Mouse (Mus musculus) intestine, embryonic 15.5 days (tissue): ENCODE measurements around the gene Pla2g4b. TPM values are rescaled to one million over a fixed set of nuclear protein-coding genes. Genes with fewer than 3 reads are reported as not detected.

Source experiments
- ATAC-seq: fragments of 200-750 bp; cut with Nextera tagmentation; 2 replicates; pipeline ENCODE4 v1.8.0; 2017; ENCODE audit warnings: moderate TSS enrichment, moderate library complexity
- H3K27ac ChIP-seq: fragments of 300-500 bp; sonication (generic); 2 replicates; pipeline ENCODE4 v1.5.1; 2015; ENCODE audit warnings: mild to moderate bottlenecking, inconsistent platforms
- H3K27me3 ChIP-seq: fragments of 300-500 bp; sonication (generic); replicated peaks from 2 replicates; pipeline ENCODE4 v1.6.1; 2015; ENCODE audit warnings: inconsistent platforms
- H3K36me3 ChIP-seq: fragments of 300-500 bp; sonication (generic); 2 replicates; pipeline ENCODE4 v1.6.1; 2015; ENCODE audit warnings: inconsistent platforms
- H3K4me1 ChIP-seq: fragments of 300-500 bp; sonication (generic); replicated peaks from 2 replicates; pipeline ENCODE4 v1.6.1; 2015; ENCODE audit warnings: inconsistent platforms
- H3K4me2 ChIP-seq: fragments of 300-500 bp; sonication (generic); replicated peaks from 2 replicates; pipeline ENCODE4 v1.6.1; 2015; ENCODE audit warnings: mild to moderate bottlenecking, inconsistent platforms
- H3K4me3 ChIP-seq: fragments of 300-500 bp; sonication (generic); replicated peaks from 2 replicates; pipeline ENCODE4 v1.5.1; 2015; ENCODE audit warnings: inconsistent platforms
- H3K9ac ChIP-seq: fragments of 300-500 bp; sonication (generic); 2 replicates; pipeline ENCODE4 v1.6.1; 2015; ENCODE audit warnings: inconsistent platforms
- H3K9me3 ChIP-seq: fragments of 300-500 bp; sonication (generic); 2 replicates; pipeline ENCODE4 v1.6.1; 2016; ENCODE audit warnings: inconsistent platforms
- WGBS: fragments of 180-500 bp; shearing (Covaris S2); methylation state at CpG from one replicate; pipeline ENCODE4 v1.1.7; 2015; 5-methylcytosine and 5-hydroxymethylcytosine counted together
- polyA plus RNA-seq: library from polyadenylated mRNA; unstranded; fragments of >200 nt; fragmentation: Nextera tagmentation; extraction: Ambion mirVana; gene quantifications from 2 replicates; pipeline ENCODE4 v1.2.1, GENCODE M21; 2015

The Pla2g4b gene
- polyA plus RNA-seq, 1 experiment from 2014 or later, result 0.75 TPM

DNA sequence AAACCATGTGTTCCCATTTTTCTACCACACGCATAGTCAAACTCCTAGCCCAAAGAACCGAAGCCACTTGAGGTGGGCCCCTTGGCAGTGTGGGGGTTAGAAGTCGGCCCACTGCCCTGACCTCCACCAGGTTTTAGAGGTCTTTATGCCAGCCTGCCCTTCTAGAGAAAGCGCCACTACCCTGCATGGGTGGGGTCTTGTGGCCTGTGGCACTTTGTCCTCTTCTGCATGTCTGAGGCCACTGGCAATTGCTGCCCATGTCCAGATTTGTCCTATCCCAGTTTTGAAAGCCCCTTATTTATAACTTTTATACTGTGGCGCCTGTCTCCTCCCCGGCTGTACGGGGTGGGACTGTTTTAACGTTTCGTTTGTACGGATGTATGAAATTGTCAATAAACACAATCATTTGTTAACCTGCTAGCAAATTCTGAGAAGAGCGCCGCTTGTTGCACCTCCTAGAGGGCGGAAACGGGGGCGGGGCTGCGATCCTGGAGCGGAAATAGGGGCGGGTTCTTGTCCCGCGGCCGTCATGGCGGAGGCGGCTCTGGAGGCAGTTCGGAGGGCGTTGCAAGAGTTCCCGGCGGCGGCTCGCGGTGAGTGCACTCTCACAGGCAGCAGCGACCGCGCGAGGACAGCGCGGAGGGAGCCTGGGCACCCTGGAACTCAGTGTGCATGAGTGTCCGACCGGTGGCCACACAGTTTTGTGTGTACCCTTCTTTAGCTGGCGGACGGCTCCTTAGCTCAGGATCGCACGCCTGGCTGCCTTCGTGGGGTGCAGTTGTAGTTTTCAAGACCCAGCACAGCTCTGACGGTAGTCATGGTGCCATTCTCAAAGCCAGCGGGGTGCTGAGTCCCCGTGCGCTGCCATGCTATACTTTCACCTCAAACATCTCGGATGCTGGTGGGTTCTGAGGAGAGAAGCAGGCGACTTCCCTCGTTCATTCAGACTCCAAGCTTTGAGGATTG is 6.0 kb upstream of the Pla2g4b start, which contains the start of the genes Jmjd7 and Gm28042:
Gene Jmjd7, plus strand, starts transcription at position 500 of the 966 bp plus-strand sequence.
Gene Gm28042, plus strand, starts transcription at position 510 of the 966 bp plus-strand sequence.
- Histone ChIP-seq H3K4me1 (peaks cover 9% of the 10 kb centered on the region), H3K27ac (peak within 1 kb of the TSS; percentile 86), H3K4me2 (peak within 1 kb of the TSS; percentile 74), H3K9ac (peak within 1 kb of the TSS; percentile 87), H3K27me3 (no peaks in the 10 kb centered on the region), H3K4me3 (peak within 1 kb of the TSS; percentile 80), H3K9me3 (no peaks in the 10 kb centered on the region), H3K36me3 (peaks cover 13% of the 10 kb centered on the region; the same call in 1 of the 2 replicates)
- ATAC-seq, result peak; percentile 96
- WGBS, result 5% methylated on average over 50 of the region's 50 CpGs

DNA sequence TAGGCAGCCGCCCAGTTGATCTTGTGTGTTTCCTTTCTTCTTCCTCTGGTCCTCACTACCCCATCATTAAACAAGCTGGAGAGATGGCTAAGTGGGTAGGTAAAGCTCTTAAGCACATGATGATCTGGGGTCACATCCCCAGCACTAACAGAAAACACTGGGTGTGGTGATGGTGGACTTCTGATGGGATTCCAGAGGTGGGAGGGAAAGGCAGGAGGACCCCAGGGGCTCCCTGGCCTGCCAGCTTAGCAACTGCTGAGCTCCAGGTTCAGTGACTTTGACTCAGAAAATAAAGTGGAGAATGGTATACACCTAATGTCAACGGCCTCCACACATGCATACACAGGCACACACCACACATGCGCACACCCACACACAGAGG is 5.3 kb upstream of the Pla2g4b start:
- Histone ChIP-seq H3K4me1 (peaks cover 9% of the 10 kb centered on the region), H3K27me3 (no peaks in the 10 kb centered on the region), H3K9me3 (no peaks in the 10 kb centered on the region), H3K27ac (peak overlapping the region; percentile 86), H3K4me2 (peak overlapping the region; percentile 74), H3K9ac (peak overlapping the region; percentile 87), H3K4me3 (peak overlapping the region; percentile 80), H3K36me3 (peaks cover 14% of the 10 kb centered on the region; the same call in 1 of the 2 replicates)
- 32% methylated on average over 3 of the region's 3 CpGs for WGBS
- peak; percentile 12; the same call in 1 of the 2 replicates for ATAC-seq

DNA sequence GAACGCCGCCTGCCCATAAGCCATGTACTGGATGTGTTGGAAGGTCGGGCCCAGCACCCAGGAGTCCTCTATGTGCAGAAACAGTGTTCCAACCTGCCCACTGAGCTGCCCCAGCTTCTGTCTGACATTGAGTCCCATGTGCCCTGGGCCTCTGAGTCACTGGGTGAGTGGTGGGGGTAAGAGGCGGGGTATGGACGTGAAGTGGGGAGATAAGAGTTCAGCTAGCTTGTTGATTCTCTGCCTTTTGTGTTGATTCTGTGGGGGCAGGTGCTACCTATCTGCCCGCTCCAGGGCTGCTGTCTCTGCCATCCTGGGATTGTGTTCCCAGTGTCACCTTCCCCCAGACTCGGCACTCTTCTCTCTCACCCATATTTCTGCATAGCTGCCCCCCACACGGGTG is 2.8 kb upstream of the Pla2g4b start:
- peaks cover 7% of the 10 kb centered on the region; the same call in 1 of the 2 replicates for H3K36me3 ChIP-seq
- 76% methylated on average over 8 of the region's 8 CpGs for WGBS
- ATAC-seq, result no peak

DNA sequence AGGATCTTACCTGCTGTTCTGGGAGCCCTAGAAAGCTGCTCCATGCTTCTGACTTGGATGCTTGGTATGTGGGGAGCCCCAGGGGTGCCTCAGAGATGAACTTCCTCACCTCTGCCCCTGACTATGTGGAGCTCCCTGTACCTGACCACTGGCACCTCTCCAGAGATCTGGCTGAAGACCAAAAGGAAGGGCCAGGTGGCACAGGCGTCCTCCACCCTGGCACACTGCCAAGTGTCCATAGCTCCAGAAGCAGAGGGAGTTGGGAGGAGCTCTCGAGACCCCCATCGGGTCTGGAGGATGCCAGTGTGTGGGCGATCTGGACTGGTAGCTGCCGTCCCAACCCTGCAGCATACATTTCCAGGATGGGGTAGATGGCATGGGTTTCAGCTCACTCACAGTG is 509 bp downstream of the Pla2g4b start:
- ATAC-seq, result no peak
- H3K4me2 ChIP-seq, result no peak overlapping the region
- H3K36me3 ChIP-seq, result peaks cover 15% of the 10 kb centered on the region; the same call in 1 of the 2 replicates
- no peaks in the 10 kb centered on the region for H3K27me3 ChIP-seq
- H3K9me3 ChIP-seq, result no peaks in the 10 kb centered on the region
- no peaks in the 10 kb centered on the region for H3K4me1 ChIP-seq
- H3K9ac ChIP-seq, result no peak overlapping the region
- H3K4me3 ChIP-seq, result no peak overlapping the region
- no peak overlapping the region for H3K27ac ChIP-seq
- 70% methylated on average over 5 of the region's 5 CpGs for WGBS

More for the DNA sequence above, 2.8 kb upstream of the Pla2g4b start:
- H3K9me3 ChIP-seq, result no peaks in the 10 kb centered on the region
- H3K9ac ChIP-seq, result no peak overlapping the region
- H3K4me3 ChIP-seq, result no peak overlapping the region
- H3K27me3 ChIP-seq, result no peaks in the 10 kb centered on the region
- H3K27ac ChIP-seq, result no peak overlapping the region
- H3K4me1 ChIP-seq, result peaks cover 9% of the 10 kb centered on the region
- no peak overlapping the region for H3K4me2 ChIP-seq

DNA sequence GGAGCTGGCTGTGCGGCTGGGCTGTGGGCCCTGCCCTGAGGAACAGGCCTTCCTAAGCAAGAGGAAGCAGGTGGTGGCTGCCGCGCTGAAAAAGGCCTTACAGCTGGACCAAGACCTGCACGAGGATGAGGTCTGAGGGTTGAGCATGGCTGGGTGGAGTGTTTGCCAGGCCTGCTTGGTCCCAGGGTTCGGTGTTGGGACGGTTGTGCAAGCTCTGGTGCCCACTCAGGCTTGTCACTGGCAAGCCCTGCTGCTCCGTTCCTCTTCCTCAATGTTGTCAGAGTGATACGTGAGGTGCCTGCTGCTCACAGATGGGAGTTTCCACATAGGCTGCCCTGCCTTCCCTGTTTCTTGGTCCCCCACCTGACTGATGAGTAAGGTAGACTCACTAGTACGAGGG is 4.5 kb downstream of the Pla2g4b start:
- no peak overlapping the region for H3K4me2 ChIP-seq

DNA sequence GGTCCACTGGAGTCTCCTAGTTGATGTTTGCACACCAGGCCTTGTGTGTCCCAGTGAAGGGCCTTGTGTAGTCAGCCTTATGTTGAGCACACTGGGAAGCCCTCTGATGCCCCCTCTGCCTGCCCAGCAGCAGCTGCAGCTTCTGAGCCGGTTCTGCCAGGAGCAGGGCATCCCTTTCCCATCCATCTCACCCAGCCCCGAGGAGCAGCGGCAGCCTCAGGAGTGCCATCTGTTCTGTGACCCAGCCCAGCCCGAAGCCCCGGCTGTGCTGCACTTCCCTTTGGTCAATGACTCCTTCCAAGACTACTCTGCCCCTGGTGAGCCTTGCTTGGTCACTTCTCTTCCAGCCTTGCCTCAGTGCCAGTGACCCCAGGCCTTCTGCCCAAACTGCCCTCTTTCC is 7.8 kb downstream of the Pla2g4b start:
- Histone ChIP-seq H3K36me3 (peaks cover 14% of the 10 kb centered on the region), H3K27me3 (no peaks in the 10 kb centered on the region), H3K4me3 (no peak overlapping the region), H3K9ac (no peak overlapping the region), H3K4me1 (peaks cover 15% of the 10 kb centered on the region), H3K4me2 (no peak overlapping the region), H3K9me3 (no peaks in the 10 kb centered on the region), H3K27ac (no peak overlapping the region)
- ATAC-seq, result no peak
- 84% methylated on average over 5 of the region's 5 CpGs for WGBS

More for the DNA sequence above, 4.5 kb downstream of the Pla2g4b start:
- Histone ChIP-seq H3K9me3 (no peaks in the 10 kb centered on the region), H3K9ac (no peak overlapping the region), H3K27me3 (no peaks in the 10 kb centered on the region), H3K4me1 (no peaks in the 10 kb centered on the region), H3K36me3 (peaks cover 19% of the 10 kb centered on the region), H3K4me3 (no peak overlapping the region), H3K27ac (no peak overlapping the region)
- no peak for ATAC-seq
- WGBS, result 83% methylated on average over 9 of the region's 9 CpGs

DNA sequence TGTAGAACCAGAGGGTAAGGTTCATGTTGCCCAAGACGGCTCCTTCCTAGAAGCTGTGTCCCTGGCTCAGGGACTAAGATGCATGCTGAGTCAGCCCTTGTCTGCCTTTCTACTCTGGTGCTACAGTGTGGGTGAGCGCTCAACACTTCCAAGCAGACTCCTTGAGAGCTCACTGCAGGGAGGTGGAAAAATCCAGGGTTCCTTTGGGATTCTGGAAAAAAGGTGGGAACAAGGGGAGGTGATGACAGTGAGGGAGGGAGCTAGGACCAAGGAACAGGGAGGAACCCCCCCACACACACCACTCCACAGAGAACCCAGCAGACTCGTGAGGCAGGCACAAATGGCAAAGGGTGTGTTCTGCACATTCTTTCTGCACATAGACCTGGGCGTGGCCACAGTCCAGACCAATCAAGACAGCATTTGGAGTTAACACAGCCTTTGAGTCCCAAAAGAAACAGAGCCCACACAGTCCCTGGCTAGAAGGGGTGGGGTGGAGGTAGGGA is 10.9 kb downstream of the Pla2g4b start:
- ATAC-seq, result peak; percentile 79
- peak overlapping the region; percentile 36; the same call in 1 of the 2 replicates for H3K27ac ChIP-seq
- H3K4me2 ChIP-seq, result 0 out of 2 replicates have a peak overlapping the region, but pooled peaks have one; percentile 14
- no peak overlapping the region for H3K9ac ChIP-seq
- H3K9me3 ChIP-seq, result no peaks in the 10 kb centered on the region
- H3K4me3 ChIP-seq, result no peak overlapping the region
- H3K36me3 ChIP-seq, result peaks cover 8% of the 10 kb centered on the region
- peaks cover 34% of the 10 kb centered on the region for H3K4me1 ChIP-seq
- WGBS, result 49% methylated on average over 4 of the region's 4 CpGs
- no peaks in the 10 kb centered on the region for H3K27me3 ChIP-seq

DNA sequence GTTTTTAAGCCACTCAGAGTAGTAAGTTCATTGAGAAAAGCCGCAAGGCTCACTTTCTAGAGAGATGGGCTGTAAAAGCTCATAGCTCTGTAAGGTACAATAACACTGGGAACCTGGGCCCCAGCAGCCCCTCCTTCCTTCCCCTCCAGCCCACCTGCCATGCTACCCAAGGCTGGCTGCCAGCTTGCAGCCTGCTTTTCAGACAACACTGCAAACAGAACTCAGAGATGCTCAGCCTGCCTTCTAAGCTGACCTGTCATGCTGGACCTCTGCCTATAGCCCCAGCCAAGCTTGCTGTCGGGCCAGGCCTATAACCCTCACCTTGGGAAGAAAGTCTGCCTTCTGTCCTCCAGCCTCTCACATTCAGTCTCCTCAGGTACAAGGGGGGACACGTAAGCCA is 11.5 kb downstream of the Pla2g4b start:
- WGBS, result 57% methylated on average over 3 of the region's 3 CpGs

DNA sequence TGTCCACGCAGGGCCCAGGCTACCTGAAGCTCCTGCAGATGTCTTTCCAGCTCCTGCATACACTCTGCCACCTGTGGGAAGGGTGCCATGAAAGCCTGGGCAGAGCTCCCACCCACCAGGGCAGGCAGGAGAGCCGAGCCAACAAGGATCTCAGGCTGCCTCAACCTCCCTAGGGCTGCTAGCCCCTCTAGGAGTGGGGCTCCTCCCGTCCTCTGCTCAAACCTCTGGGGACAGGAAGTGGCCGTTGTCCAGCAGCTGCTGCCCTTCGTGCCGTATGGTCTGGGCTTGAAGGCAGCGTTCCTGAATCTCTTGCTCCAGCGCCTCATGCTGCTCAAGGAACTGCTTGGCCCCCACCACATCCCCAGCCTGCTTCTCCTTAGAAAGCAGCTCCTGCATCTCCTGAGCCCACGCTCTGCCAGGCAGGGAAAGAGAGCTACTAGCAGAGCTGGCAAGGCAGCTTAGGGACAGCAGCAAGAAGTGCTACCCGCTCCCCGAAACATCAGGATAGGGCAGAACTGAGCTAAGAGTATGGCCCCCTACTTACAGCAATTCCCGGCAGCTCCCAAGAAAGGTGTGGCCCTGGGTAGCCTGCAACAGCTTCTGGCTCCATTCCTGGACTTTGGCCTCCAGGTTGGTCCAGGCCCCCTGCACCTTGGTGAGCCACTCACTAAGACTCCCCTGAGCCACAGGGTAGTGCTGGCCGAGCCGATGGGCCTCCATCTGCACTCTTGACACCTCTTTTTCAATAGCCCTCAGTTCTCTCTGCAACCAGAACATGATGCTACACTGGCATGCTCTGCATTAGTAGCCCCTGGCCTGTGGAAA is 13.5 kb downstream of the Pla2g4b start:
- Histone ChIP-seq H3K4me1 (peaks cover 34% of the 10 kb centered on the region), H3K9ac (no peak overlapping the region; the same call in 1 of the 2 replicates), H3K4me2 (peak overlapping the region; percentile 49), H3K4me3 (0 out of 2 replicates have a peak overlapping the region, but pooled peaks have one; percentile 9), H3K27me3 (no peaks in the 10 kb centered on the region), H3K36me3 (peaks cover 4% of the 10 kb centered on the region; the same call in 1 of the 2 replicates), H3K9me3 (no peaks in the 10 kb centered on the region), H3K27ac (0 out of 2 replicates have a peak overlapping the region, but pooled peaks have one; percentile 54)
- 59% methylated on average over 14 of the region's 14 CpGs for WGBS
- peak; percentile 87 for ATAC-seq

More for the DNA sequence above, 11.5 kb downstream of the Pla2g4b start:
- no peaks in the 10 kb centered on the region for H3K9me3 ChIP-seq
- no peaks in the 10 kb centered on the region for H3K27me3 ChIP-seq
- H3K27ac ChIP-seq, result peak overlapping the region; percentile 23; the same call in 1 of the 2 replicates
- no peak for ATAC-seq
- H3K4me3 ChIP-seq, result no peak overlapping the region
- H3K4me1 ChIP-seq, result peaks cover 34% of the 10 kb centered on the region
- 0 out of 2 replicates have a peak overlapping the region, but pooled peaks have one; percentile 14 for H3K4me2 ChIP-seq
- H3K9ac ChIP-seq, result no peak overlapping the region; the same call in 1 of the 2 replicates
- H3K36me3 ChIP-seq, result peaks cover 8% of the 10 kb centered on the region

DNA sequence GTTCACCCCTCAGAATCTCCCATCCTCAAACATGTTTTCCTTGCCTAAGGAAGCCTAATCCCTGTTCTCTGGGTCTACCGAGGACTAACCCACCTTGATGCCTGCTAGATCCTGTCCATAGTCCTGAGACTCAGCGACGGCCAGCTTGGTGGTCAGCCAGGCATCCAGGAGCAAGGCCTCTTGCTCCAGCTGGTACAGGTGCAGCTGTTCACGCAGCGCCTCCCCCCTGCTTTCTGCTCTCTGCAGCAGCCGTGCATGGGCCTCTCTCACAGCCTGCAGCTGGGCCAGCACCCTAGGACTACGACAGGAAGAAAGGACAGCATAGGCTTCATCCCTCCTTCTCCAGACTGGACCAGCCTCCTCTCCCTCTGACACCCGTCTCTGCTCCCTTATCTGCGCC is 15.0 kb downstream of the Pla2g4b start:
- Histone ChIP-seq H3K4me3 (no peak overlapping the region), H3K4me2 (no peak overlapping the region), H3K27me3 (no peaks in the 10 kb centered on the region), H3K36me3 (no peaks in the 10 kb centered on the region), H3K9me3 (no peaks in the 10 kb centered on the region), H3K9ac (no peak overlapping the region), H3K4me1 (peaks cover 34% of the 10 kb centered on the region), H3K27ac (no peak overlapping the region)
- ATAC-seq, result no peak
- 77% methylated on average over 9 of the region's 9 CpGs for WGBS

DNA sequence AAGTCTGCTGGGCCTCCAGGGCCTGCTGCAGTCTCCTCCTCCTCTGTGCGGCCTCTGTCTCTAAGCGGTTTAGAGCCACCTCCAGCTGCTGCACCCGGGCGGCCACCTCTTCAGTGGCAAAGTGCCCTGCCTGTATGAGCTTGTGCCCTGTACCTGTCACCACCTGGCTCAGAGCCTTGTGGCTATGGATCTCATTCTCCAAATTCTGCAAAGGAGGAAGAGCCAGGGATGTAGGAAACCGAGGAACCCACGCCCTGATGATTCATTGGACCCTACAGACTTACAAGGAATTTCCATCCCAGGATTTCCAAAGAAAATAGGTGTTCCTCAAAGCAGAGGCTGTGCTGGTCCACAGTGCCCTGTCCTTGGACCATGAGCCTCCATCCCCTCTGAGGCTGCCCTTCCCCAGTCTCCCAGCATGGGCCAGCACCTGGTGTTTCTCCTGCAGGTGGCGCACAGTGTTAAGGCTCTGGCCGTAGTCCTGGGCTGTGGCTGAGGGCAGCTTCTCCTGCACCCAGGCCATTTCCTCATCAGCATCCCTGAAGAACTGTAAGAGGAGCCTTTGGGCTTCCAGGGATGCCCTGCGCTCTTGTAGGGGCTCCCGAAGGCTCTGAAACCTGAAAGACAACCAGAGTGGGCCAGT is 16.5 kb downstream of the Pla2g4b start:
- WGBS, result 60% methylated on average over 10 of the region's 10 CpGs
- no peak for ATAC-seq
- Histone ChIP-seq H3K9ac (no peak overlapping the region), H3K4me2 (no peak overlapping the region), H3K27me3 (no peaks in the 10 kb centered on the region), H3K36me3 (no peaks in the 10 kb centered on the region), H3K27ac (no peak overlapping the region), H3K4me3 (no peak overlapping the region), H3K9me3 (no peaks in the 10 kb centered on the region), H3K4me1 (peaks cover 23% of the 10 kb centered on the region)
